Comparison of ENCODE assay signal across 29 mouse cellular contexts in the genomic region with DNA sequence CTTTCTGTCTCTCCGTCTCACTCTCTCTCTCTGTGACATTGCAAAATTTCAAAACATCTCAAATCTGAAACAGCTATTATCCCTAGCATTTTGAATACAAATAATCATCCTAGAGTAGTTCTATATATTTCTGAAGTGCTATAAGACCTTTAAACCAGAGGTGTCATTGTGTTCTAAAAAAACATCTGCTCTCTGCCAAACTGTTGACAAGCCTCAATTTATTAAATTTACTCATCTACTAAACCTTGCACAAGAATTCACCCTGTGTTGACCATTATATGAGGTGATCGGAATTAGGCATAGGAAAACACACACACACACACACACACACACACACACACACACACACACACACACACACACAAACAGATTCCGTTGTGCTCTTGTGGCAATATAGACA.
"Had no signal": no experiment of that assay in that cellular context is flagged by ENCODE, and none has a peak within 500 bp of the region (broad histone marks: within the 10 kb centered on the region; RNA-seq: fewer than 3 reads in every experiment).

No protein-coding gene starts in this region.

- H3K4me3 ChIP-seq: left cerebral cortex, adult 2 months; limb, embryonic 10.5 days; limb, embryonic 12.5 days; limb, embryonic 13.5 days; limb, embryonic 15.5 days; liver, embryonic 12.5 days; liver, embryonic 13.5 days; liver, embryonic 15.5 days; megakaryocyte, embryonic 14.5 days; midbrain, embryonic 10.5 days; midbrain, embryonic 12.5 days; midbrain, embryonic 13.5 days; midbrain, embryonic 15.5 days; myocyte; neural tube, embryonic 12.5 days; neural tube, embryonic 13.5 days had no signal

- H3K27me3 ChIP-seq: limb, embryonic 12.5 days; limb, embryonic 13.5 days; limb, embryonic 15.5 days; liver, embryonic 12.5 days; liver, embryonic 13.5 days; liver, embryonic 15.5 days; midbrain, embryonic 12.5 days; midbrain, embryonic 13.5 days; midbrain, embryonic 15.5 days; neural tube, embryonic 12.5 days; neural tube, embryonic 13.5 days had no signal

- H3K27ac ChIP-seq: left cerebral cortex, adult 2 months; limb, embryonic 10.5 days; limb, embryonic 12.5 days; limb, embryonic 13.5 days; limb, embryonic 15.5 days; liver, embryonic 12.5 days; liver, embryonic 13.5 days; liver, embryonic 14.5 days; liver, embryonic 15.5 days; macrophage; midbrain, embryonic 10.5 days; midbrain, embryonic 12.5 days; midbrain, embryonic 13.5 days; midbrain, embryonic 15.5 days; neural tube, embryonic 12.5 days; neural tube, embryonic 13.5 days had no signal

- H3K9ac ChIP-seq: limb, embryonic 12.5 days; limb, embryonic 13.5 days; limb, embryonic 15.5 days; liver, embryonic 12.5 days; liver, embryonic 13.5 days; liver, embryonic 14.5 days; liver, embryonic 15.5 days; liver, postnatal 0 days; midbrain, embryonic 12.5 days; midbrain, embryonic 13.5 days; midbrain, embryonic 15.5 days; neural tube, embryonic 12.5 days; neural tube, embryonic 13.5 days had no signal

- H3K36me3 ChIP-seq: limb, embryonic 10.5 days; limb, embryonic 12.5 days; limb, embryonic 13.5 days; limb, embryonic 15.5 days; liver, embryonic 12.5 days; liver, embryonic 13.5 days; liver, embryonic 15.5 days; midbrain, embryonic 10.5 days; midbrain, embryonic 12.5 days; midbrain, embryonic 13.5 days; midbrain, embryonic 15.5 days; neural tube, embryonic 12.5 days; neural tube, embryonic 13.5 days had no signal

- H3K9me3 ChIP-seq: limb, embryonic 10.5 days; limb, embryonic 15.5 days; liver, embryonic 12.5 days; liver, embryonic 13.5 days; liver, embryonic 15.5 days; megakaryocyte, embryonic 14.5 days; midbrain, embryonic 10.5 days had no signal

- H3K4me2 ChIP-seq: limb, embryonic 12.5 days; limb, embryonic 13.5 days; limb, embryonic 15.5 days; liver, embryonic 11.5 days; liver, embryonic 12.5 days; liver, embryonic 13.5 days; liver, embryonic 15.5 days; midbrain, embryonic 11.5 days; midbrain, embryonic 12.5 days; midbrain, embryonic 13.5 days; midbrain, embryonic 15.5 days; neural tube, embryonic 12.5 days; neural tube, embryonic 13.5 days had no signal

- ATAC-seq: liver, embryonic 12.5 days; liver, postnatal 0 days; midbrain, embryonic 13.5 days; midbrain, embryonic 15.5 days; midbrain, embryonic 16.5 days had no signal

- H3K4me1 ChIP-seq: liver, embryonic 12.5 days; liver, embryonic 13.5 days; liver, embryonic 15.5 days; megakaryocyte, embryonic 14.5 days; midbrain, embryonic 13.5 days; midbrain, embryonic 15.5 days; neural tube, embryonic 12.5 days had no signal

- DNase-seq: layer of hippocampus, postnatal 36 days; left cerebral cortex, postnatal 4 days; liver; liver, embryonic 13.5 days; liver, postnatal 0 days; lung, adult 18-20 months; lung, postnatal 14 days; lung, postnatal 4 days; midbrain, embryonic 14.5 days had no signal
